Mouse (Mus musculus): ENCODE results near the gene Kremen1. TPM values are rescaled to one million over a fixed set of nuclear protein-coding genes. Genes with fewer than 3 reads are reported as not detected.

Gene Kremen1
- 2.6 and 3.3 TPM in 2 replicates for polyA plus RNA-seq (2014; fragmentation: Nextera tagmentation; extraction: Ambion mirVana)

GRCm38 (mm10) chr11:5261508-5262392 is at the start of gene Kremen1:
TSS of gene Kremen1 (minus strand) at chr11:5261558.
- 5% methylated on average over 38 of the region's 80 CpGs for WGBS
- Histone ChIP-seq H3K36me3 (ENCODE audit: control insufficient read depth, insufficient read depth, low read length) (no peaks in the 10 kb centered on the region), H3K9me3 (replicated peaks; ENCODE audit: control insufficient read depth, low read length) (no peaks in the 10 kb centered on the region), H3K4me1 (ENCODE audit: control insufficient read depth, insufficient read depth, low read length) (peaks cover 5% of the 10 kb centered on the region), H3K9ac (ENCODE audit: low read length) (peak within 1 kb of the TSS; percentile 76), H3K27me3 (replicated peaks; ENCODE audit: control insufficient read depth, insufficient read depth, low read length) (no peaks in the 10 kb centered on the region), H3K4me2 (ENCODE audit: low read length) (peak within 1 kb of the TSS; percentile 78), H3K4me3 (ENCODE audit: low read depth, low read length) (peak within 1 kb of the TSS; percentile 77), H3K27ac (ENCODE audit: low read depth, low read length) (no peak within 1 kb of the TSS)
- DNase-seq (ENCODE audit: low spot score) (peak; percentile 95), ATAC-seq (peak; percentile 97)

- no peaks in the 10 kb centered on the region for H3K36me3 ChIP-seq (ENCODE audit: control insufficient read depth, insufficient read depth, low read length)
- H3K9ac ChIP-seq (ENCODE audit: low read length): no peak overlapping the region
- no peak overlapping the region for H3K27ac ChIP-seq (ENCODE audit: low read depth, low read length)
- no peak for ATAC-seq
- 91% methylated on average over 13 of the region's 13 CpGs for WGBS
- DNase-seq (ENCODE audit: low spot score): no peak
- no peaks in the 10 kb centered on the region for H3K27me3 ChIP-seq (replicated peaks; ENCODE audit: control insufficient read depth, insufficient read depth, low read length)
- H3K4me1 ChIP-seq (ENCODE audit: control insufficient read depth, insufficient read depth, low read length): no peaks in the 10 kb centered on the region
- H3K4me3 ChIP-seq (ENCODE audit: low read depth, low read length): no peak overlapping the region
- H3K4me2 ChIP-seq (ENCODE audit: low read length): no peak overlapping the region
- no peaks in the 10 kb centered on the region for H3K9me3 ChIP-seq (replicated peaks; ENCODE audit: control insufficient read depth, low read length)
Observed at GRCm38 (mm10) chr11:5307024-5307905, 45.9 kb upstream of the Kremen1 start.

- no peak for DNase-seq (ENCODE audit: low spot score)
- Histone ChIP-seq H3K36me3 (ENCODE audit: control insufficient read depth, insufficient read depth, low read length) (no peaks in the 10 kb centered on the region), H3K4me1 (ENCODE audit: control insufficient read depth, insufficient read depth, low read length) (no peaks in the 10 kb centered on the region), H3K4me2 (ENCODE audit: low read length) (no peak overlapping the region), H3K9ac (ENCODE audit: low read length) (no peak overlapping the region), H3K4me3 (ENCODE audit: low read depth, low read length) (no peak overlapping the region), H3K27ac (ENCODE audit: low read depth, low read length) (no peak overlapping the region), H3K27me3 (replicated peaks; ENCODE audit: control insufficient read depth, insufficient read depth, low read length) (no peaks in the 10 kb centered on the region), H3K9me3 (replicated peaks; ENCODE audit: control insufficient read depth, low read length) (no peaks in the 10 kb centered on the region)
- no peak for ATAC-seq
Observed at GRCm38 (mm10) chr11:5306017-5306416, 44.7 kb upstream of the Kremen1 start.

GRCm38 (mm10) chr11:5304526-5304925 is 43.2 kb upstream of the Kremen1 start:
- Histone ChIP-seq H3K9ac (ENCODE audit: low read length) (no peak overlapping the region), H3K4me2 (ENCODE audit: low read length) (no peak overlapping the region), H3K9me3 (replicated peaks; ENCODE audit: control insufficient read depth, low read length) (no peaks in the 10 kb centered on the region), H3K4me1 (ENCODE audit: control insufficient read depth, insufficient read depth, low read length) (no peaks in the 10 kb centered on the region), H3K27ac (ENCODE audit: low read depth, low read length) (no peak overlapping the region), H3K27me3 (replicated peaks; ENCODE audit: control insufficient read depth, insufficient read depth, low read length) (no peaks in the 10 kb centered on the region), H3K36me3 (ENCODE audit: control insufficient read depth, insufficient read depth, low read length) (no peaks in the 10 kb centered on the region), H3K4me3 (ENCODE audit: low read depth, low read length) (no peak overlapping the region)
- DNase-seq (ENCODE audit: low spot score): no peak
- ATAC-seq: no peak

GRCm38 (mm10) chr11:5298007-5298372 is 36.6 kb upstream of the Kremen1 start:
- ATAC-seq (no peak), DNase-seq (ENCODE audit: low spot score) (peak; percentile 36)
- 15% methylated on average over 1 of the region's 1 CpGs for WGBS
- H3K27ac ChIP-seq (ENCODE audit: low read depth, low read length): no peak overlapping the region
- no peaks in the 10 kb centered on the region for H3K27me3 ChIP-seq (replicated peaks; ENCODE audit: control insufficient read depth, insufficient read depth, low read length)
- no peak overlapping the region for H3K4me2 ChIP-seq (ENCODE audit: low read length)
- H3K36me3 ChIP-seq (ENCODE audit: control insufficient read depth, insufficient read depth, low read length): no peaks in the 10 kb centered on the region
- H3K9me3 ChIP-seq (replicated peaks; ENCODE audit: control insufficient read depth, low read length): no peaks in the 10 kb centered on the region
- no peak overlapping the region for H3K9ac ChIP-seq (ENCODE audit: low read length)
- no peak overlapping the region for H3K4me3 ChIP-seq (ENCODE audit: low read depth, low read length)
- H3K4me1 ChIP-seq (ENCODE audit: control insufficient read depth, insufficient read depth, low read length): peaks cover 18% of the 10 kb centered on the region

GRCm38 (mm10) chr11:5297148-5298006 is 36.0 kb upstream of the Kremen1 start:
- peak; percentile 52 for ATAC-seq
- Histone ChIP-seq H3K4me3 (ENCODE audit: low read depth, low read length) (no peak overlapping the region), H3K9me3 (replicated peaks; ENCODE audit: control insufficient read depth, low read length) (no peaks in the 10 kb centered on the region), H3K27ac (ENCODE audit: low read depth, low read length) (no peak overlapping the region), H3K9ac (ENCODE audit: low read length) (no peak overlapping the region), H3K4me1 (ENCODE audit: control insufficient read depth, insufficient read depth, low read length) (peaks cover 18% of the 10 kb centered on the region), H3K4me2 (ENCODE audit: low read length) (no peak overlapping the region; the same call in 1 of the 2 replicates), H3K27me3 (replicated peaks; ENCODE audit: control insufficient read depth, insufficient read depth, low read length) (no peaks in the 10 kb centered on the region), H3K36me3 (ENCODE audit: control insufficient read depth, insufficient read depth, low read length) (no peaks in the 10 kb centered on the region)
- 9% methylated on average over 13 of the region's 13 CpGs for WGBS
- peak; percentile 53 for DNase-seq (ENCODE audit: low spot score)

GRCm38 (mm10) chr11:5296576-5297115 is 35.3 kb upstream of the Kremen1 start:
- 0 out of 2 replicates have a peak, but pooled peaks have one; percentile 18 for ATAC-seq
- 55% methylated on average over 2 of the region's 2 CpGs for WGBS
- no peak for DNase-seq (ENCODE audit: low spot score)
- Histone ChIP-seq H3K27ac (ENCODE audit: low read depth, low read length) (no peak overlapping the region), H3K4me3 (ENCODE audit: low read depth, low read length) (no peak overlapping the region), H3K4me2 (ENCODE audit: low read length) (no peak overlapping the region), H3K27me3 (replicated peaks; ENCODE audit: control insufficient read depth, insufficient read depth, low read length) (no peaks in the 10 kb centered on the region), H3K9me3 (replicated peaks; ENCODE audit: control insufficient read depth, low read length) (no peaks in the 10 kb centered on the region), H3K36me3 (ENCODE audit: control insufficient read depth, insufficient read depth, low read length) (no peaks in the 10 kb centered on the region), H3K9ac (ENCODE audit: low read length) (no peak overlapping the region), H3K4me1 (ENCODE audit: control insufficient read depth, insufficient read depth, low read length) (peaks cover 18% of the 10 kb centered on the region)

- Histone ChIP-seq H3K4me1 (ENCODE audit: control insufficient read depth, insufficient read depth, low read length) (peaks cover 18% of the 10 kb centered on the region), H3K4me2 (ENCODE audit: low read length) (no peak overlapping the region), H3K27me3 (replicated peaks; ENCODE audit: control insufficient read depth, insufficient read depth, low read length) (no peaks in the 10 kb centered on the region), H3K9ac (ENCODE audit: low read length) (no peak overlapping the region), H3K9me3 (replicated peaks; ENCODE audit: control insufficient read depth, low read length) (no peaks in the 10 kb centered on the region), H3K4me3 (ENCODE audit: low read depth, low read length) (no peak overlapping the region), H3K27ac (ENCODE audit: low read depth, low read length) (no peak overlapping the region), H3K36me3 (ENCODE audit: control insufficient read depth, insufficient read depth, low read length) (no peaks in the 10 kb centered on the region)
- ATAC-seq: no peak
- WGBS: 93% methylated on average over 3 of the region's 3 CpGs
- DNase-seq (ENCODE audit: low spot score): no peak
Observed at GRCm38 (mm10) chr11:5294805-5295204, 33.4 kb upstream of the Kremen1 start.

Data from forebrain, embryonic 14.5 days (tissue).